Mouse (Mus musculus): ENCODE data around the gene Glyat.
"Not testable (repeated sequence)": the region's sequence is repeated elsewhere in the genome, so short reads cannot be mapped to it uniquely, and the experiment has no call there.

Gene Glyat

DNA sequence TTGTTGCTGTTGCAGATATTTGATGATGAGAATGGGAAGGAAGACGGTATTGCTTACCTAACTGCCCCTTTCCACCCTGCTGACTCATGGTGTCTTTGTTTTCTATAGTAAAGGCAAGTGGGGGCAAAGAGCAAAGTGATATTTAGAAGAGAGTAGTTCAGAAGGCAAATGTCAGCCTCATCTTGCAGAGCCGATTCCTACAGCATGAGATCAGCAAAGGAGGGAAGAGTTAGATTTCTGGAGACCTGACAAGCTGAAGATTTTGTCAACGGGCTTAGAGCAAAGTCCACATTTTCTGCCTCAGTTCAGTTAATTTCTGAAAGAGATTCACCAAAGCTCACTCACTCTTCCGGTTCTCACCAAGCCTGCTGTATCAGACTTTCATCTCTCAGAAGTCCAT, at the start of gene Glyat:
Gene Glyat (plus strand): TSS at position 133 of the 400 bp plus-strand sequence.
- in situ Hi-C loops (cut with MseI, MboI): no loop called here

- in situ Hi-C loops (cut with MseI, MboI): loop anchor here in 1 of 2 experiments (5.0 kb wide), 1 partner anchor 63 kb away; no protein-coding TSS in a partner anchor
Measured at GRCm38 (mm10) chr19:12585310-12585709, 47.8 kb upstream of the Glyat start.

DNA sequence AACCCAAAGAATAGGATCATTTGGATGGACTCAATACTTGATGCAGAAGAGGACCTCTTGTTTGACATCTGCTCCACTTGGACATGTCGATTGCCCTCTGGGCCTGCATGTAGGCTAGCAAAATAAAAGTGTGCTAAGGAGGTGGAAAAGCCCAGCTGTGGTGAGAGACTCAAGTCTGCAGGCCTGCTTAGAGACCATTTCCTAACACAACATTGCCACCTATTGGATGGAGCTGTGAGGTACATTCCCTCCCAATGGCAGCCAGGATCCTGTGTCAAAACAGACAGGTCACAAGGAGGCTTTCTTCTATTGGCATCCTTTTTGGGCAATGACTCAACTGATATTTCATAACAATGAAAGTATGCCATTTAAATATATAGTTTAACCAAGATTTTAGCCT, 41.2 kb upstream of the Glyat start:
- in situ Hi-C loops (cut with MseI, MboI): loop anchor here in 1 of 2 experiments (5.0 to 10.0 kb wide), 2 partner anchors 75 to 213 kb away; no protein-coding TSS in a partner anchor

GRCm38 (mm10) chr19:12595135-12595529, 38.0 kb upstream of the Glyat start:
- in situ Hi-C loops (cut with MseI, MboI): loop anchor here in 1 of 2 experiments (10.0 kb wide), 1 partner anchor 210 kb away; no protein-coding TSS in a partner anchor

DNA sequence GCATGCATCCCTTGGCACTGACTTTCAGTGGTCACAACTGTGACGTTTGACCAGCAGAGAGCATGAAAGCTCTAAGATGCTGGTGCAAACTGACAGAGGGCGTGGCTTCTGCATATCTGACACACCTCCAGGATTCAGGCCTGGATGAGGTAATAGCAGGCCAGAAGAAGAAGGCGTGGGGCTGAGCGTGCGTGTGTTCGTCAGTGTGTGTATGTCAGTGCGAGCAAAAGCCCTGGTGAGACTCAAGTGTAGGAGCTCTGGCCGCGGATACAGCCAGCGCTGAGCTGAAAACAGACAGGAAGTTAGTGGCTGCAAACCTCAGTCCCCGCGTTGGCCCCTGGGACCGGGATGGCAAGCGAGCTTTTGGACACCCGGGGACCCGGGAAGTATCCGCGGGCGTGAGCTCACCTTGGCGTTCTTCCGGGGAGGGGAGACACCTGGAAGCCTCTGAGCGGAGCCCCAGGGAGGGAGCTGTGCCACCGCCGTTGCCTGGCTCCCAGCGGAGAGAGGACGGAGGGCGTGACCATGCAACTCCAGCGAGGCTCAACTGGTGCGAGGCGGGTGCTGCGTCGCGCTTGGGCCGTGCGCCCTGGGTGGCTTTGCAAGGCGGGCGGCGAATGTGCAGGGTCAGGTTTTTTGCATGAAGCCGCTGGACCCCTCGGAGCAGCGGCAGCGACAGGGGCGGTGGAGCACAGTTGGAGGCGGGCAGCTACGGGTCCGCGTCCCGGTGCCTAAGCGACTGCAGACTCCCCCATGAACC, 37.4 kb upstream of the Glyat start:
- in situ Hi-C loops (cut with MseI, MboI): loop anchor here in 1 of 2 experiments (10.0 kb wide), 1 partner anchor 209 kb away; no protein-coding TSS in a partner anchor

- in situ Hi-C loops (cut with MseI, MboI): loop anchor here in 1 of 2 experiments (10.0 kb wide), 1 partner anchor 208 kb away; no protein-coding TSS in a partner anchor
Measured at GRCm38 (mm10) chr19:12596290-12597072, 36.6 kb upstream of the Glyat start.

- in situ Hi-C loops (cut with MseI, MboI): loop anchor here in 1 of 2 experiments (10.0 kb wide), 1 partner anchor 208 kb away; no protein-coding TSS in a partner anchor
Measured at GRCm38 (mm10) chr19:12597073-12597405, 36.1 kb upstream of the Glyat start.

GRCm38 (mm10) chr19:12598674-12599073, 34.4 kb upstream of the Glyat start:
- in situ Hi-C loops (cut with MseI, MboI): loop anchor here in 1 of 2 experiments (10.0 kb wide), 1 partner anchor 206 kb away; no protein-coding TSS in a partner anchor

DNA sequence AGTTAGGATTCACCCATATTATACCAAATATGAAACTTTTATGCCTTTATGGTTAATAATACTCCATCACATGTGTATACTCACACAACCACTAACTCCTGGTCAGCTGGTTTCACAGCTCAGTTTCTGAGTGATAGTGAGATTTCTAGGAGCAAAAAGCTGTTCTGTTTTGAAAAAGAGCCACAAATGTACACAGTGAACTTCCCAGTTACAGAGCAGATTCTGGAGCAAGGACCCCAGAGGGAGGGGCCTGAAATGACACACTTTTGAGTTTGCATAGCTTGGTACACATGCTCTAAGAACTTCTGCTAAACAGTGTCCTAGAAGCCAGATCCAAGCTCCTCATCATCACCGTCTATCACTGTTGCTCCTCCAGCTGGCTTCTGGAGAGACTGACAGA, 33.4 kb upstream of the Glyat start, which contains the start of gene Gm4952:
Gene Gm4952 (plus strand): TSS at position 301 of the 400 bp plus-strand sequence.
- in situ Hi-C loops (cut with MseI, MboI): loop anchor here in 1 of 2 experiments (10.0 kb wide), 1 partner anchor 205 kb away; no protein-coding TSS in a partner anchor

DNA sequence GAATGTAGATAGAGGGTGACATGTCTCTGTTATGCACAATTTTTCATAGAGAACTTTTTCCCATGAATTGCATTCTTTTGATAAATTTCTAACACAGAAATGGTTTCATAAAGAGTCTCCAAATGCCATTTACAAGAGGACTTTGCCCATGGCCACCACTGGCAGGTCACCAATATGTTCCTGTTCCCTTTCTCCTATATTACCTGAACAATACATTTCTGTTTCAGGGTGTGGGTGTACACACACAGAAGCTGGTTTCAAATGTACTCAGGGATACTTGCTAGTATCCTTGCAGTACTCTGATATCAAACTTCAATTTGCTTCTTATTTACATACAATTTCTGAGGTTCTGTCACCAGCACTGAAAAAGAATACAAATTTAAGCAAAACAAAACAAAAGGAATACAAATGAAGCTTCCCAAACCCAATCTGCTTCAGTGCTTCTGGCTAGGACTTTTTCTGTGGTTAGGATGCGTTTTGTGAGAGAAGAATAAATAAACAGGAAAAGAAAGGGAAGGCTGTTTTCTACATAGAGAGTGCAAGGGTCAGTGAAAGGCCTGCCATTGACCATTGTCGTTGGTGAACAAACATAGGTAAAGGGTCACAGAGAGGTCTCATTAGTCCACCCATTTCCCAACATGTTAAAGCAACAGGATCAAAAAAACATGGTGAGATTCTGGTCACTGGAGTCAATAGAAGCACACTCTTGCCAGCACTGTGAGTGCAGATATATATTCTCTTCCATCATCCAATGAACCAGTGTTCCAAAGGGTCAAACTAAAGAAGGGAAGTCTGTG, 32.2 kb upstream of the Glyat start:
- in situ Hi-C loops (cut with MseI, MboI): no loop called here

GRCm38 (mm10) chr19:12608336-12608735, 24.8 kb upstream of the Glyat start:
- in situ Hi-C loops (cut with MseI, MboI): no loop called here

- in situ Hi-C loops (cut with MseI, MboI): no loop called here
Measured at GRCm38 (mm10) chr19:12613646-12614045, 19.5 kb upstream of the Glyat start.

- in situ Hi-C loops (cut with MseI, MboI): no loop called here
Measured at GRCm38 (mm10) chr19:12634259-12634658, 1.2 kb downstream of the Glyat start.

GRCm38 (mm10) chr19:12634963-12635362, 1.9 kb downstream of the Glyat start:
- in situ Hi-C loops (cut with MseI, MboI): no loop called here

- in situ Hi-C loops (cut with MseI, MboI): no loop called here
Measured at GRCm38 (mm10) chr19:12636863-12637262, 3.8 kb downstream of the Glyat start.

DNA sequence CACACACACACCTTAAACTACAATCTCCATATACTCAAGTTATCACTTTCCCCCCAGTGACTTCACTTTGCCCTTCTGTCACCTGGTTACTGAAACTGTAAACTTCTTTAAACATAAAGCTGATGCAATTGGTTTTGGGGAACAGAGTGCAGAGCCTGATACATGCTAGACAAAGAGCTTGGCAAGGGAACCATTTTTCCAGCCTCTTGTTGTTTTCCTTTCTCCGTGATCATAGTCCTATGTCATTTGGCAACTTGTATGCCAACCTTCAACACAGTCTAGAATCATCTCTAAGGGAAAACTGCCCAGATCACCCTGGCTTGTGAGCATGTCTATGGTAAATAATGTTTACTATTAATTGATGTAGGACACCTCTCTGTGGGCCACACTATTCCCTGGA, 4.9 kb downstream of the Glyat start:
- in situ Hi-C loops (cut with MseI, MboI): no loop called here

- in situ Hi-C loops (cut with MseI, MboI): no loop called here
Measured at GRCm38 (mm10) chr19:12649511-12649910, 16.4 kb downstream of the Glyat start.

DNA sequence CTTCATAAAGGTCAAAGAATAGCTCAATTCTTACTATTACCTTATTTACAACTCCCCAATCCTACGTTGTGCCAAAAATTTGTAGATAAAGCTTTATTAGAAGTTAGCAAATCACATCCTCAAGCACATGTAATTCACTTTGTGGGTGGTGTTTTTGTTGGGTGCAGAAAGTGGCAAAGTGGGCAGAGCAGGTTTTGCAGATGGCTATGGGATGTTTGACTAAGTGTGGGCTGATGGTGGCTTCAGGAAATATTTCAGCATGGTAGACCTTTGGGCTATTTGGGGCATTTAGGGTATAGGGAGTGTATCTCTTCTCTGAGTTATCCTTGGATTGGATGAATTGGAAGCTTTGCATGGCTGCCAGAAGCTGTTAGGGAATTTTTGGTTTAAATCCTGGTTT, 33.0 kb downstream of the Glyat start:
- in situ Hi-C loops (cut with MseI, MboI): no loop called here

DNA sequence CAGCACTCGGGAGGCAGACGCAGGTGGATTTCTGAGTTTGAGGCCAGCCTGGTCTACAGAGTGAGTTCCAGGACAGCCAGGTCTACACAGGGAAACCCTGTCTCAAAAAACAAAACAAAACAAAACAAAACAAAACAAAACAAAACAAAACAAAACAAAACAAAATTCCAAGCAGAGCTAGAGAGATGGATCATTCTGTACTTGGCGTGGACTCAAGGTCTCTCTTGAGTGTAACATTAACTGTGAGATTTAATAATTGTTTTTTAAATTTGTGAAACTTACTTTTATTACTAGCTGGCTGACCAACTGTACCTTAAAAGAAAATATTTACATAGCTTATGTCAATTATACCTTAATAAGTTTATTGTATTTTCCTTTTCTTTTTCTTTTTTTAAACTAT, 35.5 kb downstream of the Glyat start:
- in situ Hi-C loops (cut with MseI, MboI): not testable (repeated sequence)

- in situ Hi-C loops (cut with MseI, MboI): no loop called here
Measured at GRCm38 (mm10) chr19:12670139-12670538, 37.0 kb downstream of the Glyat start, which contains the start of gene Olfr1442. Gene Olfr1442, plus strand, starts transcription at chr19:12670439.

DNA sequence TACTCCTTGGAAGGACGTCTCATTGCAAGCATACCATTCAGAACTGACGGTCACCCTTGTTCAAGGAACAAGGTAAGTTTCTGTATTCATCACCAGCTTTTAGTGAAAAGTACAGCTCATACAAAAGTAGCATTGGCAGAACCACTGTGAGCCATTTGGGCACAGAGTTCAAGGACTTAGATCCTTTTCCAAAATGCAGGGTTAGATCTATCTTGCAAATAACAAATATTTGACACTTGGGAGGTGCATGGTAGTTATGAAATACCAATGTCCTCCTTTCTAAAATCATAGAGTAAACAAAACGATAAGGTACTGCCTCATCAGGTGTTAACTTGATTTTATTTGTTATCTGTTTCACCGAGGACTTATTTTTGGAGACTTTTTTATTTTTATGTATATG, 37.9 kb downstream of the Glyat start:
- in situ Hi-C loops (cut with MseI, MboI): no loop called here
